Mouse (Mus musculus): ENCODE measurements around the gene Mpzl3. TPM values are rescaled to one million over a fixed set of nuclear protein-coding genes. Genes with fewer than 3 reads are reported as not detected.

Gene Mpzl3
- polyA plus RNA-seq, 1 experiment from 2014 or later = 1.4 TPM

GRCm38 (mm10) chr9:45122209-45122761 lies 67.3 kb downstream of the Mpzl3 start:
- DNase-seq = peak; percentile 51

GRCm38 (mm10) chr9:45125211-45125610 lies 70.2 kb downstream of the Mpzl3 start:
- no peak overlapping the region for H3K4me3 ChIP-seq (ENCODE audit: low read depth, low read length)
- WGBS (ENCODE audit: insufficient replicate concordance) = 86% methylated on average over 14 of the region's 14 CpGs
- H3K27ac ChIP-seq (ENCODE audit: low read depth) = no peak overlapping the region
- no peak for TF ChIP-seq EP300 (IDR thresholded peaks at IDR 0.05; ENCODE audit: low read depth)
- no peak for TF ChIP-seq CTCF (IDR thresholded peaks at IDR 0.05; ENCODE audit: low read depth)
- H3K9ac ChIP-seq (replicated peaks) = no peak overlapping the region
- no peaks in the 10 kb centered on the region for H3K36me3 ChIP-seq (replicated peaks; ENCODE audit: insufficient read depth, low read length)
- no peaks in the 10 kb centered on the region for H3K9me3 ChIP-seq (ENCODE audit: low read length)
- ATAC-seq (no peak), DNase-seq (no peak)
- H3K4me1 ChIP-seq (ENCODE audit: insufficient read depth) = peaks cover 7% of the 10 kb centered on the region
- no peak overlapping the region for H3K4me2 ChIP-seq (ENCODE audit: low read depth, low read length)
- H3K27me3 ChIP-seq (ENCODE audit: insufficient read depth, low read length) = 0 out of 2 replicates have a peak, but pooled peaks cover 7% of the 10 kb centered on the region

More at GRCm38 (mm10) chr9:45122209-45122761, 67.3 kb downstream of the Mpzl3 start:
- Histone ChIP-seq H3K9ac (replicated peaks) (no peak overlapping the region), H3K27ac (ENCODE audit: low read depth) (no peak overlapping the region), H3K27me3 (ENCODE audit: insufficient read depth, low read length) (0 out of 2 replicates have a peak, but pooled peaks cover 10% of the 10 kb centered on the region), H3K9me3 (ENCODE audit: low read length) (no peaks in the 10 kb centered on the region), H3K4me2 (ENCODE audit: low read depth, low read length) (peak overlapping the region; percentile 27), H3K4me1 (ENCODE audit: insufficient read depth) (peaks cover 7% of the 10 kb centered on the region), H3K4me3 (ENCODE audit: low read depth, low read length) (no peak overlapping the region), H3K36me3 (replicated peaks; ENCODE audit: insufficient read depth, low read length) (no peaks in the 10 kb centered on the region)
- TF ChIP-seq CTCF (IDR thresholded peaks at IDR 0.05; ENCODE audit: low read depth) (no peak), EP300 (IDR thresholded peaks at IDR 0.05; ENCODE audit: low read depth) (no peak)
- 21% methylated on average over 9 of the region's 9 CpGs for WGBS (ENCODE audit: insufficient replicate concordance)
- peak; percentile 49; the same call in 1 of the 2 replicates for ATAC-seq

- Histone ChIP-seq H3K4me3 (ENCODE audit: low read depth, low read length) (no peak overlapping the region), H3K27ac (ENCODE audit: low read depth) (no peak overlapping the region), H3K9ac (replicated peaks) (no peak overlapping the region), H3K27me3 (ENCODE audit: insufficient read depth, low read length) (0 out of 2 replicates have a peak, but pooled peaks cover 7% of the 10 kb centered on the region), H3K4me1 (ENCODE audit: insufficient read depth) (peaks cover 5% of the 10 kb centered on the region), H3K9me3 (ENCODE audit: low read length) (no peaks in the 10 kb centered on the region), H3K4me2 (ENCODE audit: low read depth, low read length) (no peak overlapping the region), H3K36me3 (replicated peaks; ENCODE audit: insufficient read depth, low read length) (no peaks in the 10 kb centered on the region)
- no peak for DNase-seq
- ATAC-seq = no peak
- no peak for TF ChIP-seq EP300 (IDR thresholded peaks at IDR 0.05; ENCODE audit: low read depth)
- TF ChIP-seq CTCF (IDR thresholded peaks at IDR 0.05; ENCODE audit: low read depth) = no peak
- 47% methylated on average over 7 of the region's 7 CpGs for WGBS (ENCODE audit: insufficient replicate concordance)
Measured at GRCm38 (mm10) chr9:45126941-45127340, 72.0 kb downstream of the Mpzl3 start.

Other genes starting within 250 kb of the Mpzl3 start
- 1.8 and 2.2 TPM in 2 replicates for gene Kmt2a, start 173.9 kb upstream of the Mpzl3 start, polyA plus RNA-seq (2015; fragmentation: Nextera tagmentation; extraction: Ambion mirVana)
- gene Atp5l, start 134.4 kb upstream of the Mpzl3 start, polyA plus RNA-seq (2015; fragmentation: Nextera tagmentation; extraction: Ambion mirVana) = 764 and 787 TPM in 2 replicates
- 7.5 and 7.9 TPM in 2 replicates for gene Ube4a, start 89.6 kb upstream of the Mpzl3 start, polyA plus RNA-seq (2015; fragmentation: Nextera tagmentation; extraction: Ambion mirVana)
- gene Cd3g, start 74.8 kb upstream of the Mpzl3 start, polyA plus RNA-seq (2015; fragmentation: Nextera tagmentation; extraction: Ambion mirVana) = 1.8 and 2.2 TPM in 2 replicates
- gene Cd3d, start 73.4 kb upstream of the Mpzl3 start, polyA plus RNA-seq (2015; fragmentation: Nextera tagmentation; extraction: Ambion mirVana) = 0.17 and 0.46 TPM in 2 replicates
- gene Cd3e, start 45.6 kb upstream of the Mpzl3 start, polyA plus RNA-seq (2015; fragmentation: Nextera tagmentation; extraction: Ambion mirVana) = not detected in 2 replicates
- gene Mpzl2, start 15.4 kb upstream of the Mpzl3 start, polyA plus RNA-seq (2015; fragmentation: Nextera tagmentation; extraction: Ambion mirVana) = 13.7 and 15.7 TPM in 2 replicates
- 0.68 and 0.73 TPM in 2 replicates for gene Jaml, start 24.0 kb downstream of the Mpzl3 start, polyA plus RNA-seq (2015; fragmentation: Nextera tagmentation; extraction: Ambion mirVana)
- 0.06 and 0.09 TPM in 2 replicates for gene Scn2b, start 62.6 kb downstream of the Mpzl3 start, polyA plus RNA-seq (2015; fragmentation: Nextera tagmentation; extraction: Ambion mirVana)
- 0.73 and 0.82 TPM in 2 replicates for gene Scn4b, start 83.2 kb downstream of the Mpzl3 start, polyA plus RNA-seq (2015; fragmentation: Nextera tagmentation; extraction: Ambion mirVana)
- 0.14 and 0.15 TPM in 2 replicates for gene BC049352, start 126.8 kb downstream of the Mpzl3 start, polyA plus RNA-seq (2015; fragmentation: Nextera tagmentation; extraction: Ambion mirVana)
- gene Tmprss4, start 148.9 kb downstream of the Mpzl3 start, polyA plus RNA-seq (2015; fragmentation: Nextera tagmentation; extraction: Ambion mirVana) = not detected in 2 replicates
- 2.4 and 2.7 TPM in 2 replicates for gene Il10ra, start 214.0 kb downstream of the Mpzl3 start, polyA plus RNA-seq (2015; fragmentation: Nextera tagmentation; extraction: Ambion mirVana)